Mouse (Mus musculus): ENCODE measurements around the gene Gm10985.

Gm10985 gene

DNA sequence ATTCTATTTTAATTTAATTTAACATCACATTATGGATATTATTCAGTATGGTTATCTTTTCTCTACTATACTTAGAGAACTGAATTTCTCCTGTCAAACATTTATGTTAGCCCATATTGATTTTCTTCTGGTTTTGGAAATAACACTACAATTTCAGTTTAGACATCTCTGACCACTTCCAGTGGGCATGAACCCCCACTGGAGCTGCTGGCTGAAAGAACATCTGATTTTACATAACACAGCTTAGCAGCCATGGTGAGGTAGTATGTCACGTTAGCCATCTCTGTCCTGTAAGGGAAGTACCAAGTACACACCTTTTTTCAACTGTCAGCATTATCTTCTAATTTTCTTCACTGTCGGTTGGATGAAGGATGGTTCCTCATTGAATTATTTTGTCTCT, at the start of gene Gm10985:
Gm10985 (plus strand) TSS at position 301 of the 400 bp plus-strand sequence.
- DNase-seq: no peak

DNA sequence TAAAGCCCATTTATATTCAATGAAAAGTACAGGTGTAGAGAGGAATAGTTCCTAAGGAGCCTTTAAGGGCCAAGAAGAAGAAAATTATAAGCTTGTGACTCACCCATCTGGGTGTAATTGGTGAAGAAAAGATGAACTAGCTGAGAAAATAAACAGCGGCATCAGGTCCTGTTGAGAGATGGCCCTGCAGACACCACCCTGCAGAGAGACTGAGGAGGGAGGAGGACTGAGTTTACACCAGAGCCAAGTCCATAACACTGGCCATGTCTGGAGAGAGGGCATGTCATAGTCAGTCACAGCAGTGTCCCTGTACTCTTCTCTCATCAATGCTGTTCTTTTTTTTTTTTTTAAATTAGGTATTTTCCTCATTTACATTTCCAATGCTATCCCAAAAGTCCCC, 48.0 kb upstream of the Gm10985 start:
- no peak for DNase-seq

DNA sequence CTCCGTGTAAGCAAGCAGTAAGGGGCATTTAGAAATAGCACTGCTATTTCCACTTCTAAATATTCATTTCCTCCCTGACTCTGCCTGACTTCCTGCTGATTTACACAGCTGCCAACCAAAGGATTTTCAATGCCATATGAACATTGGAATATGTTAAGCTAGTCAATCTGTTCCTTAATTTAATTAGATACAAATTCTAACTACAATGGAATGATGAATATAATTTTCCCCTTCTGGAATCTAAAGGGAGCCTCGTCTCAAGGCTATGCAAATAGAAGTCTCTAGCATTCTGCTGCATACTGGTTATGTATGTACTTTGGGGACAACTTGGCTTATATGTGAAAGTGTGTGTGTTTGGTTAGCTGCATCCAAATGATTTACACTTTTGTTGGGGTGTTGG, 45.2 kb upstream of the Gm10985 start:
- DNase-seq: no peak

DNA sequence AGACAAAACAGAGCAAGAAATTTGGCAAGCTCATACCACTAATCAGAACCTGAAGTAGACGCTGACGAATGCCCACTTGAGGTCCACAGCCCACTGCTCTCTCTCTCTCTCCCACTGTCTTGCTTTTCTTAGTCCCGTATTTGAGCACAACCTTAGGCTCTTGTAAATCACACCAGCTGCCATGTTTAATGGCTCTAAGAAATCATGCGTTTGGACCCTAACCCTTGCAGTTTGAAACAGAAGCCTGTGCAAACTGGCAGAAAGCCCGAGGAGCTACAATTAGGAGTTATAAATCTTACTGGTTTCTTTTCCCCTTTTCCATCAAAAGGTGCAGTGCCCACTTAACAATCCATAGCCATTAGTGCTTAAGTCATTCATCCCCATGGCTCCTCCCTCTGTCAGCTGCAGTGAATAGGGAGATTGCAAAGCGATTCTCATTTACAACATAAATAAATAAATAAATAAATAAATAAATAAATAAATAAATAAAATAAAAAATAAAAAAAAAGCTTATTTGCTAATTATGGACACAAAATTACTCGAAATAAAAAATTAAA, 31.4 kb upstream of the Gm10985 start:
- no peak for DNase-seq

DNA sequence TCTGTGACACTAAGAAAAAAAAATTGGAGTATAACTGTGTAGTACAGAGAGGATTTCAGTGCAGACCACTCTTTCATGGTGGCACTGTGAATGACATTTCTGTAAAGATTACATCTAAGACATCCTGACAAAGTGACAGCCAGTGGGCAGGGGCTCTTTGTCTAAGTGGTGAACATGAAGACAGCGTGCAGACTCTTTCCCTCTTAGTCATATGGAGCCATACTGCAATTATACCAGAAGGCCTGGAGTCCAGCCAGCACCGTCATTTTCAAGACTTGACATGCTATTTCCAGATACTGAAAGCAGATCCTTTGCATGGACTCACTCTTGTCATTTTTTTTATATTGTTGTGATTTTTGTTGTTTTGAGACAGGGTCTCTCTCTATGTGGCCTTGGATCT, 10.6 kb upstream of the Gm10985 start:
- no peak for DNase-seq

DNA sequence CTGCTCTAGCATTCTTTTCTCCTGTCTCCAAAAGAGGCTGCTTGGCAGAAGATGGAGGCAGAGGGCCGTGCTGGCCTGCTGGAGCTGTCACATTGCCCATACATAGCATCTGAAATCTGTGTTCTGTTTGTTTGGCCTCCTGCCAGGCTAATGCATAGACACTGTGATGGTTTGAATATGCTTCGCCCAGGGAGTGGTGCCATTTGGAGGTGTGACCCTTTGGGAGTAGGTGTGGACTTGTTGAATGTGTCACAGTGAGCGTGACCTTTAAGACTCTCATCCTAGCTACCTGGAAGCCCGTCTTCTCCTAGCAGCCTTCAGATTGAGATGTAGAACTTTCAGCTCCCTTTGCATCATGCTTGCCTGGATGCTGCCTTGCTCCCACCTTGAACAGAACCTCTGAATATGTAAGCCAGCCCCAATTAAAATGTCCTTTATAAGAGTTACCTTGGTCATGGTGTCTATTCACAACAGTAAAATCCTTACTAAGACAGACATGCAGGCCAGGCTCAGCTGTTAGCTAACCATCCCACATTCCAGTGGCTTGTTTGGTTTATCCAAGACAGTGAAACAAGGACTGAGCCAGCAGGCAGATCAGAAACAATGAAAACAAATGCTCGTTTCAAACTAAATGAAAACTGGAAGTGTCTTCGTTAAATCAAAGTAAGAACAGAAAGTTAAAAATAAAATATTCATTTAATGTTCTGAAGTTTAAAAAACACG, 1.5 kb downstream of the Gm10985 start:
- no peak for DNase-seq

DNA sequence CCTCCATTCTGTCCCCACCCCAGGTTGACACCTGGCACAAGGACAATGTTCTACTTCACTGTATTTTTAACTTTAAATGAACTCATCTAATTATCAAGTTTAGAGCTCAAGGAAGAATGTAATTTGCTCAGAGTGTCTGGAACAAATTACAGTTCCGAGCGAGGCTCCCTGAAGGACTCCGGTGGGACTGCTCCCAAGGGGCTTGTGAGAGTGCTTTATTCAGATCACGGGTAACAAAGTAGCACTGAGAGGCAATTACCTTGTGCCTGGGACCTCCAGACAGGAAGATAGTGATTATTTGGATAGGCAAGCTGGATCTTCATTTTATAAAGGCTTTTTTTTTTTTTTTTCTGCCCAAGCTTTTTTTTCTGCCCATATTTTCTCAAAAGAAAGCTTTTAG, 2.8 kb downstream of the Gm10985 start:
- DNase-seq: no peak

DNA sequence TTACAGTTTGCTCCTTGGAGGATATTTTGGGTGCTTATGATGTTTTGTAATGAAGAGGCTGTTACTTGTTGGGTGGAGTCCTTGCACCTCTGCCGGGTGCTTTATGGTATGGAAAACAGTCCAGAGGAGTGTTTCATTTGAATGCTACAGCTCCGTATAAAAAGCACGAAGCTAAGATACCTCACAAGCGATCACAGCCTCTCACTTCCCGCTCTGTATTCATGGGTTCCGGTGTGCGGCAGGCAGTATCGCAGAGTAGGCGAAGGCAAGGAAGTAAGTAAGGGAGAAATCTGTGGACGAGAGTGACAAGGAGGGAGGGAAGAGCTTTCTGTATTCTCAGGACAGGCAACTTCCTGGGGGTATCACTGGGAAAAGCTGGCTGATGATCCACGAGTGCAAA, 3.4 kb downstream of the Gm10985 start:
- no peak for DNase-seq

DNA sequence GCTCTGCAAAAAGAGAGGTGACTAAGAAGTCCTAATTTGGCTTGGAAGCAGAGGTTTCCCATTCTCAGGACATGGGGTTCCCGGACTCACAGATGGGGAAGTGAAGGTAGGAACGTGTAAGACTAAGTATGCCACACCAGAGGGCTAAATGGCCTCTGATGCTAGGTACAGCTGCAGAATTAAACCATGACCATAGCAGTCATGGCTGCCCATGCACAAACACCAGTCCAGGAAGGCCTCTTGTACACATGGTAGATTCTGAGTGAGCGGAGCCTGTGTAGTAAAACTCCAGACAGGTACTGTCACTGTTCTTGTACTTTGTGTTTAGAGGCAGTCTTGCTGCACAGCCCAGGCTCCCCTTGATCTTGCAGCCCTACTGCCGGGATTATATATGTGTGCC, 9.4 kb downstream of the Gm10985 start:
- no peak for DNase-seq

DNA sequence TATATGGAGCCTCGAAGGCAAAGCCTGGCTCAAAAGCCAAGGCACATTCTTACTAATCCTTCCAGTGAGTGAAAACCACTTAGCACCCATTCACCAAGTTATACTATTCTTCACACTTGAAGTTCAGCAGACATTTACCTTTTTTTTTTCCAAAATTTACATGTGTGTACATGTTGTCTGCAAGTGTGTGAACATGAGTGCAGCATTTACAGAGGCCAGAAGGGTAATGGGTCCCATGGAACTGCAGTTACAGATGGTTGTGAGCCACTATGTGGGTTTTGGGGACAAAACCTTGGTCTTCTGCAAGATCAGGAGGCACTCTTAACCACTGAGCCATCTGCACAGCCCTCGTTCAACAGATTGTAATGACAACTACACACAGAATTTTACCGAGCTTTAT, 9.9 kb downstream of the Gm10985 start:
- no peak for DNase-seq

DNA sequence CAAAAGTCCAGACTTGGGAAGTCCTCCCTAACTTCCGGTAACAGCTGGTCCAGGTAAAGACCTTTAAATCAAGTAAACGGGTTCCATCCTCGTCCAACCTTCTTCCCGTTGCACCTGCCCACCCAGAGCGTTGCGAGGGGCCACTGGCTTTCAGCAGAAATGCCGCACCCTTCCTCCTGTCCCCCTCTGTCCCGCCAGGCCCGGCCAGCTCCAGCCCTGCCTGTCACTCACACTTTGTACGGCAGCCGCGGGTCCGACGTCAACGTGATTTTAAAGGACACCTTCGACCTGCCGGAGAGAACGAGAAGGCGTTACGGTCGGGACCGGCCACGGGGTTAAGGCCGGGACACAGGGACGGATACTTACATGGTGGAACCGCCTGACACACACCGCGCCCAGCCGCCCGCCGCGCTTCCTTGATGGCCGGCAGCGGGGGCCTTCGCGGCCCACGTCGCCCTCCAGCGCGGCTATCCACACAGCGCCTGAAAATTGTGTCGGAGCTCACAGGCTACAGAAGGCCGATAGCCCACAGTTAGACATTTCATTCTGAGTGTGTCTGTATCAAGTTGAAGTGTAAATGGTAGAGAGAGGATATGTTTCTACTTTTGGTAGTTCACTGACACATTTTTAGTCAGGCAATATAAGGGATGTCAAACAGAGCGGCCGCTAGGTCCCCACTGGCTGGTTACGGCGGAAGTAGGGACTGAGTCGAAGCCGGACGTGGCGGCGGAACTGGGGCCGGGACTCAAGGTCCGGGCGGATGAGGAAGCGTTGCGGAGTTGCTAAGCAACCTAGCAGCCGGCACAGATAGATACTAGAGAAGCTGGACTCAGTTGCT, 18.7 kb downstream of the Gm10985 start, which contains the start of gene Ufm1:
Ufm1 (minus strand) TSS at position 448 of the 838 bp plus-strand sequence.
- DNase-seq: peak; percentile 95 to 96

DNA sequence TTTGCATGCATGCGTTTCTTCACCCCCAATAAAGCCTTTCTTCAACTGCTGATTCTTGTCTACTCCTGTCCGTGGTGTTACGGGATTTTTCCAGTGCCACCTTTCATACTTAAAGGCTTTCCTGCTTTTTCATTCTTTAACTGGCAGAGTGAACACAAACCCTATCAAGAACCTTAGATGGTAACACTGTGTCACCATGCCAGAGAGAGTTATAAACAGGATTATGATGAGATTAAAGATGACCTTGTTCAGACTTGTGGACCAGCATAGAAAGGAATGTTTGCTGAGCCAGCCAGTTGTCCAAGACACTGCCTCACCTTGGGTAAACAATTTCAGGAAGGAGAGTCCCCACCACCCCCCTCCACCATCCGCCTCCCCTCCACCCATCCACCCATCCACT, 23.3 kb downstream of the Gm10985 start:
- no peak for DNase-seq

DNA sequence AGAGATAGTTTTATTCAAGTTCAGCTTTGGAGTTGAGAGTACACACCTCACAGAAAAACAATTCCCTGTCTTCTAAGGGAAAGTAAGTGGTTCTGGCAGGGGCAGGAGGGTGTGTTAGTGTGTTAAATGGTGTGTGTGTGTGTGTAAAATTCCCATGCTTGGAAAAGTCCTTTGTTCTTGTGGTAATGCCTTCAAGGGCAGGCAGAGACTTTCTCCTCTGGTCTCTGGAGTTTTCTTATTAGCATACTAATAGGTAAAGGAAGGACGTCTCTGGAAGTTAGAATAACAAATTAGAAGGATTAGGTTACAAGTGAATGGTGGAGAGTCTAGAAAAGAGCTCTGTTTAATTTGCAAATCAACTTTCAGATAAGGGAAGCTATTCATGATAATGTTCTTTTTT, 24.4 kb downstream of the Gm10985 start:
- DNase-seq: peak in 1 of 2 experiments; percentile 8

DNA sequence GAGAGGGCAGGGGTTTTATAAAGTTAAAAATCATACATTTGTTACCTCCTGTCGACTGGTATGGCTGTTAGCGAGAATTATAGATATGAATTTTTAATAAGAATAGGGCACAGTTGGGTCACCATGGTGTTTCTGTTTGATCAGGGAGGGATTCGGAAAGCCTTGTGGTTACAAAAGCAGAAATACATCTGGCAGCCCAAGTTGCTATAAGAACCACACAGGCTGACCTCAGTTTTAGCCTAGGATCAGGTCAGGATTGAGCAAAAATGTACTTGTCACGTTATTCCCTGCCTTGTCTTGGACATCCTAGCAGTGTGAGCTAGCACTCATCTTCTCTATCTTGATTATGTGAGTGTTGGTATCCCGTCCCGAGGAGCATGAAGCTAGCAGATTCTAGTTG, 25.6 kb downstream of the Gm10985 start:
- no peak for DNase-seq

DNA sequence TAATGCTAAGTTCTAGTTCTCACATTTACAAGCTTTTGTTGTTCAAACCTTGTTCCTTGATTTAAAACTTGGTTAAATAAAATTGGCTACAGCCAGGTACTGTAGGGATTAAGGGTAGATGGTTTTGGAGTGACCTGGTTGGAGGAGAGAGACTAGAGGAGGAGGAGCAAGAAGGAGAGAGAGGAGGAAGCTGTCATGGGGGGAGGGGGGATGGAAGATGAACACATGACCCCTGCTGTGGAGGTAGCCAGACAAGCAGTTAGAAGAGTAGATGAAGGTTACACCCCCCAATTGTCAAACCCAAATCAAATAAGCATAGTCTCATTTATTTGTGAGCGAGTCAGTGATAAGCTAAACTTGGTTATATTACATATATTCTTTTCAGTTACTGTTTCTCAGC, 26.7 kb downstream of the Gm10985 start:
- DNase-seq: no peak

DNA sequence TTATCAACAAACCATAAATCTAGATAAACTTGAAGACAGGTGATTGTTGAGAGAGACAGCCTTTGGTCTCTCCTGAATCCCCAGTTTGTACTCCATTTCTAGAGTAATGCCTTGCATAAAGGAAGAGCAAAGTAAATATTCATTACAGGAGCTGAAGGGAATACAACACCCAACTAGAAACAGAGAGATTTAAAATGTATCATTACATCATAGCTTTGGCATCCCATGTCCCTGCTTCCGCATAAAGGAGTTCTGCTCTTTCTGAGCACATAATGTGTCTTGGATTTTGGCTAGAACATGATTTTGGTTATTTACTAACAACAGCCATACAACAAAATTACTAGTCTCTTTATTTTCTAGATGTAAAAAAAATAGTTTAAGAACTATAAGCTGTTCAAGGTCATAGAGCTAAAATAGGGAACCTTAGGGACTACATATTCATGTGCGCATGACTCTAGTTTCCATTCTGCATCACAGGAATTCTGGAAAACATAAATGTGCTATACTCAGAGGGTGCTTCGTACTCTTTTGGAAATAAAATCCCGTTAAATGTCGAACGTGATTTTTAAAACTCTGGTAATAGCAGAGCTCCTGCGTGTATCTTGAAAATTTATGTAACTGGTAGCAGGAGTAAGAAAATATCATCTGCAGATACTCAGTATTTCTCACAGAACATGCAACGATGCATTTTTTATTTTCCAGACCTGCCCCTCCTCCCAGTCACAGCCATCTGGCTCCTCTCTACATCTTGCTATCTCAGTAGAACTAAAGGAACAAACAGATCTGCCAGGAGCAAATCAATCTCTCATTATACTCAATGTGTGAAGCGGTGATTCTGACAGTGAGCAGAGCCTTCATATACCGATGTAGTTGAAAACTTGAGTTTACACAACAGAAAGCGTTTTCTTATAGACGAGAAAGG, 46.0 kb downstream of the Gm10985 start:
- no peak for DNase-seq

Measured in kidney, adult 8-10 months (tissue).